Mouse (Mus musculus) urinary bladder, postnatal 25 days (tissue): ENCODE measurements around the gene Nsun6.

Experiments
- DNase-seq: peaks from one replicate; pipeline ENCODE4 v3.0.0; 2022; ENCODE audit warnings: low spot score

Nsun6 gene

GRCm38 (mm10) chr2:14992531-14992930 lies 62.3 kb downstream of the Nsun6 start:
- no peak for DNase-seq

GRCm38 (mm10) chr2:14989350-14989749 lies 65.5 kb downstream of the Nsun6 start:
- DNase-seq, result no peak

GRCm38 (mm10) chr2:14988451-14988850 lies 66.4 kb downstream of the Nsun6 start:
- no peak for DNase-seq

GRCm38 (mm10) chr2:14984029-14984428 lies 70.8 kb downstream of the Nsun6 start:
- no peak for DNase-seq

- DNase-seq, result no peak
Observed at GRCm38 (mm10) chr2:14961493-14961892, 93.4 kb downstream of the Nsun6 start.

- DNase-seq, result no peak
Observed at GRCm38 (mm10) chr2:14960963-14961488, 93.8 kb downstream of the Nsun6 start.

GRCm38 (mm10) chr2:14953090-14953489 lies 101.8 kb downstream of the Nsun6 start:
- DNase-seq, result no peak
